Mouse (Mus musculus): ENCODE data around the gene Grip2. TPM values are rescaled to one million over a fixed set of nuclear protein-coding genes. Genes with fewer than 3 reads are reported as not detected.

The Grip2 gene
- polyA plus RNA-seq, 1 experiment, result 1.4 TPM

- 8% methylated on average over 2 of the region's 2 CpGs for WGBS
- TF ChIP-seq POLR2A (IDR thresholded peaks at IDR 0.05; ENCODE audit: control insufficient read depth, extremely low read depth, insufficient read depth, low read length, poor library complexity) (no peak), CTCF (IDR thresholded peaks at IDR 0.05; ENCODE audit: borderline replicate concordance, control insufficient read depth, extremely low read depth, insufficient read depth, low read length, poor library complexity) (no peak)
- peak; percentile 44 for DNase-seq
- no peaks in the 10 kb centered on the region for H3K36me3 ChIP-seq (ENCODE audit: control insufficient read depth, insufficient read depth, low read length)
- H3K4me1 ChIP-seq (replicated peaks; ENCODE audit: control insufficient read depth, insufficient read depth, low read length), result no peaks in the 10 kb centered on the region
- no peak overlapping the region for H3K4me3 ChIP-seq (ENCODE audit: control insufficient read depth, insufficient read depth, low read length)
- H3K27ac ChIP-seq (ENCODE audit: control insufficient read depth, insufficient read depth, low read length), result no peak overlapping the region
- no peaks in the 10 kb centered on the region for H3K27me3 ChIP-seq (ENCODE audit: control insufficient read depth, insufficient read depth, low read length)
These were observed 25.5 kb upstream of the Grip2 start for GRCm38 (mm10) chr6:91852550-91852949.

DNA sequence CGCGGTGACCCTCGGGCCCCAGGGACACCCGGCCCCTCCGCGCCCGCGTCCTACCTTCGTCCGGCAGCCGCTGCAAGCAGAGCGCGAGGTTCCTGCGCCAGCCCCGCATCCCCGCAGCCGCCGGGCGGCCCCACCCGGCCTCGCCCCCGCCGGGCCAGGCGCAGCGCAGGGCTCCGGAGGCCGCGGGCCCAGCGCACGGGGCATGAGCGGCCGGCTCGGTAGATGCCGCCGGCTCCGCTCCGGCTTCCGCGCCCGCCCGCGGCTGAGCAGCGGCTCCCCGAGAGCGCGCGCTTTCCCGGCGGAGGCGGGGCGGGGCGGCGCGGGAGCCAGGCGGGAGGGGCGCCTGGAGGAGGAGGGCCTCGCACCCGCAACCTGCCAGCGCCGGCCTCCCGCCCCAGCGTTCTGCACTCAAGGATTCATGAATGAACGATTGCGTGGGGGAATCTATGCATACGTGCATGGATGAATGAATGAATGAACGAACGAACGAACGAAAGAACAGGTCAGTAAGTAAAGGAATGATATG is 16.6 kb upstream of the Grip2 start:
- DNase-seq, result no peak
- Histone ChIP-seq H3K36me3 (ENCODE audit: control insufficient read depth, insufficient read depth, low read length) (no peaks in the 10 kb centered on the region), H3K27me3 (ENCODE audit: control insufficient read depth, insufficient read depth, low read length) (peaks cover 4% of the 10 kb centered on the region; the same call in 1 of the 2 replicates), H3K4me1 (replicated peaks; ENCODE audit: control insufficient read depth, insufficient read depth, low read length) (no peaks in the 10 kb centered on the region), H3K4me3 (ENCODE audit: control insufficient read depth, insufficient read depth, low read length) (no peak overlapping the region), H3K27ac (ENCODE audit: control insufficient read depth, insufficient read depth, low read length) (no peak overlapping the region)
- TF ChIP-seq POLR2A (IDR thresholded peaks at IDR 0.05; ENCODE audit: control insufficient read depth, extremely low read depth, insufficient read depth, low read length, poor library complexity), result no peak
- TF ChIP-seq CTCF (IDR thresholded peaks at IDR 0.05; ENCODE audit: borderline replicate concordance, control insufficient read depth, extremely low read depth, insufficient read depth, low read length, poor library complexity), result no peak
- WGBS, result 8% methylated on average over 69 of the region's 69 CpGs

GRCm38 (mm10) chr6:91842897-91843627 is 16.0 kb upstream of the Grip2 start:
- TF ChIP-seq CTCF (IDR thresholded peaks at IDR 0.05; ENCODE audit: borderline replicate concordance, control insufficient read depth, extremely low read depth, insufficient read depth, low read length, poor library complexity), result no peak
- TF ChIP-seq POLR2A (IDR thresholded peaks at IDR 0.05; ENCODE audit: control insufficient read depth, extremely low read depth, insufficient read depth, low read length, poor library complexity), result no peak
- Histone ChIP-seq H3K36me3 (ENCODE audit: control insufficient read depth, insufficient read depth, low read length) (no peaks in the 10 kb centered on the region), H3K4me1 (replicated peaks; ENCODE audit: control insufficient read depth, insufficient read depth, low read length) (no peaks in the 10 kb centered on the region), H3K27me3 (ENCODE audit: control insufficient read depth, insufficient read depth, low read length) (peaks cover 4% of the 10 kb centered on the region; the same call in 1 of the 2 replicates), H3K4me3 (ENCODE audit: control insufficient read depth, insufficient read depth, low read length) (no peak overlapping the region), H3K27ac (ENCODE audit: control insufficient read depth, insufficient read depth, low read length) (no peak overlapping the region)
- DNase-seq, result no peak
- 6% methylated on average over 46 of the region's 46 CpGs for WGBS

- Histone ChIP-seq H3K4me1 (replicated peaks; ENCODE audit: control insufficient read depth, insufficient read depth, low read length) (no peaks in the 10 kb centered on the region), H3K27ac (ENCODE audit: control insufficient read depth, insufficient read depth, low read length) (no peak overlapping the region), H3K36me3 (ENCODE audit: control insufficient read depth, insufficient read depth, low read length) (no peaks in the 10 kb centered on the region), H3K4me3 (ENCODE audit: control insufficient read depth, insufficient read depth, low read length) (no peak overlapping the region), H3K27me3 (ENCODE audit: control insufficient read depth, insufficient read depth, low read length) (peaks cover 4% of the 10 kb centered on the region; the same call in 1 of the 2 replicates)
- no peak for TF ChIP-seq POLR2A (IDR thresholded peaks at IDR 0.05; ENCODE audit: control insufficient read depth, extremely low read depth, insufficient read depth, low read length, poor library complexity)
- TF ChIP-seq CTCF (IDR thresholded peaks at IDR 0.05; ENCODE audit: borderline replicate concordance, control insufficient read depth, extremely low read depth, insufficient read depth, low read length, poor library complexity), result no peak
- 21% methylated on average over 23 of the region's 23 CpGs for WGBS
- peak; percentile 30 for DNase-seq
These were observed 12.2 kb upstream of the Grip2 start for GRCm38 (mm10) chr6:91839010-91839871.

DNA sequence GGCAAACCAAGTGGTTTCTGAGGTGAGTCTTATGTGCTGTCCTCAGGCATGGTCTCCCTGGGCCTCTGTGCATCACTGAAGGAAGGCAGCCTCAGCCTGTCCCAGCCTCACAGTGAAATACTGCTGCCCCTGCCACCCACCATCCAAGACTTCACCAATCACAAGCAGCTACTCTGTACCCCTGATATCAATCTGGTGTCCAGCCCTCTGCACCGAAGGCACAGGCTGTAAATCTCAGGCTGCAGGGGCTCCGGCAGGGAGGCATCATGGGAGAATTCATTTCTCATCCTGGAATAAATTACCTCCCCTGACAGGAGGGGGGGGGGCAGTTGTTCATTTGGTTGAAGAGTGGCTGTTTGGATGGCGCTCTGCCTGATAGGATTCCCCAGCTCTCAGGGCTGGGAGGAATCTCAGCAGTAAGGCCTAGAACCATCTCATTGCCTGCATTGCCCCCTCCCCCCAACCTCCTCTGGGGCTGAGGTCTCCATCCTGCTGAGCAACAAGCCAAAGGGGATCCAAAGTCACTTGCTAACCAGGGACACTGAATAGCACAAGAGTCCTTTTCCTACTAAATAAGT is 5.9 kb upstream of the Grip2 start:
- H3K36me3 ChIP-seq (ENCODE audit: control insufficient read depth, insufficient read depth, low read length), result no peaks in the 10 kb centered on the region
- H3K4me1 ChIP-seq (replicated peaks; ENCODE audit: control insufficient read depth, insufficient read depth, low read length), result no peaks in the 10 kb centered on the region
- no peaks in the 10 kb centered on the region; the same call in 1 of the 2 replicates for H3K27me3 ChIP-seq (ENCODE audit: control insufficient read depth, insufficient read depth, low read length)
- no peak overlapping the region for H3K27ac ChIP-seq (ENCODE audit: control insufficient read depth, insufficient read depth, low read length)
- 71% methylated on average over 3 of the region's 3 CpGs for WGBS
- TF ChIP-seq POLR2A (IDR thresholded peaks at IDR 0.05; ENCODE audit: control insufficient read depth, extremely low read depth, insufficient read depth, low read length, poor library complexity) (no peak), CTCF (IDR thresholded peaks at IDR 0.05; ENCODE audit: borderline replicate concordance, control insufficient read depth, extremely low read depth, insufficient read depth, low read length, poor library complexity) (no peak)
- no peak overlapping the region for H3K4me3 ChIP-seq (ENCODE audit: control insufficient read depth, insufficient read depth, low read length)
- no peak for DNase-seq

DNA sequence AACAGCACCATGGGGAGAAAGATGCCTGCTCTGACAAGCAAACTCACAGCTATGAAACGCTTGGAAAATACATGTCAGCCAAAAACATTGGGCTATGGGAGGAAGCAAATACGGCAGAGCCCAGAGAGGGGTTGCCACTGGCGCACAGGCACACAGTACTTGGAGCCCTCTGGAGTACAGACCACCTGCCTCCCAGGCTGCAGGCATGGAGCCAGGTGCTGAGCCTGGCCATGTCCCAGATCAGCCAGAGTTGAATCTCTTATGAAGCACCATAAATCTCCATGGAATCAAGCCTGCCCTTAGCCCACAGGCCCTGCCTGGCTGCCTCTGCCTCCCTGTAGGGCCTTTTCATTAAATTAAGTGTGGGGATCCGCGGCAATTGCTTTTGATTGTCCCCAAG is 876 bp upstream of the Grip2 start:
- H3K4me3 ChIP-seq (ENCODE audit: control insufficient read depth, insufficient read depth, low read length), result no peak overlapping the region
- no peaks in the 10 kb centered on the region for H3K4me1 ChIP-seq (replicated peaks; ENCODE audit: control insufficient read depth, insufficient read depth, low read length)
- no peaks in the 10 kb centered on the region for H3K36me3 ChIP-seq (ENCODE audit: control insufficient read depth, insufficient read depth, low read length)
- 89% methylated on average over 5 of the region's 5 CpGs for WGBS
- no peaks in the 10 kb centered on the region for H3K27me3 ChIP-seq (ENCODE audit: control insufficient read depth, insufficient read depth, low read length)
- no peak for DNase-seq
- TF ChIP-seq POLR2A (IDR thresholded peaks at IDR 0.05; ENCODE audit: control insufficient read depth, extremely low read depth, insufficient read depth, low read length, poor library complexity), result no peak
- no peak overlapping the region for H3K27ac ChIP-seq (ENCODE audit: control insufficient read depth, insufficient read depth, low read length)

All from thymus, adult 2 months (tissue).